Mouse (Mus musculus): ENCODE results near the gene Ifrd2.

Ifrd2 gene

GRCm38 (mm10) chr9:107586974-107587832, at the start of gene Ifrd2:
Ifrd2 (plus strand) TSS chr9:107587642.
- peak; percentile 99 for DNase-seq

DNA sequence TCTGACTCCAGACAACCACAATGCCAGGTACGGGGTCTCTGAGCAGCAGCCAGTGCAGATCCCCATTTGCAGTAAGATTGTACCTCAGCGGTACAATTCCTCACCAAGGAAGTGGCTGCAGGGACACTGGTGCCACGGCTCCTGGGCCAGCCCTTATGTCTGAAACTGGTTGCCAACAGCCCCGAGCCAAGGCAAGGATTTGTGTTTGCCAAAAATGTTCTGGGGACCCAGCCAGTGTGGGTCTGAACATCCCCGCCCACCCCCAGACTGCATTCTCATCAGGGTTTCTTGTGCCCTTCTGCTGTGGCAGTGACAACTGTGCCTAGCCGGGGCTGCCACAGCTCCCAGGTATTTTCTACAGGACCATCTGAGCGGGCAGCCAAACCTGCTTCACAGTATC, 49.2 kb upstream of the Ifrd2 start:
- DNase-seq, result no peak

DNA sequence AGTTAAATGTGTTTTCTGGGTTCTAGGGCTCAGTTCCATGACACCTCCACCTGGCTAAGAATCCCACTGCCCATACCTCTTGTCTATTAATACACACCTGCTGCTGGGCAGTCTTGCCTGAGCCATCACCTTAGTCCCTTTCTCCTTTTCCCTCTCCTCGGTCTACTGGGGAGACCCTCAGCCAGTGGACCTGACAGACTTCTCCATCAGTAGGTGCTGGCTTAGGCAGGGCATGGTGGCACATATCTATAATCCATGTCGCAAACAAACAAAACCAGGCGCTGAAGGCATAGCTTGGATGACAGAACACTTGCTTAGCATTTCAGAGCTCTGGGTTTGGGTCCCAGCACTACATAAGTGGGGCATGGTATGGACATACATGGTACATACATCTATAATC, 48.7 kb upstream of the Ifrd2 start:
- DNase-seq, result no peak

GRCm38 (mm10) chr9:107539940-107540339, 47.5 kb upstream of the Ifrd2 start:
- DNase-seq, result no peak

DNA sequence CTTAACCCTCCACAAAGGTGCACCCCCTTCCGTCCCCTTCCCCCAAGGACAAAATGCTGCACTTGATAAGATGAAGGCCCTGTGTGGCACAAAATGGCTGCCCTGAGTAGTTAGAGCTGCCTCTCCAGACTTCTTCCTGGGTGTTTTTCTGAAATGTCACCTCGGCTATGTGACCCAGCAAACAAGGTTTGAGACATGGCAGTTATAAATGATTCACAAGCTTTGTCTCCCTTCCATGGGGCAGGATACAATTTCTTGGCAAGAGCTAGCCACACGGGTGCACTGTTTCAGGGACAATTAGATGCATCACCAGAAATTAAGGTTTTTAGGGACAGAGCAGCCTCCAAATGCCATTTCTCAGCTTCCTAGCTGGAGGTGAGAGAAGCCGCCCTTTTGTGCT, 47.0 kb upstream of the Ifrd2 start:
- no peak for DNase-seq

DNA sequence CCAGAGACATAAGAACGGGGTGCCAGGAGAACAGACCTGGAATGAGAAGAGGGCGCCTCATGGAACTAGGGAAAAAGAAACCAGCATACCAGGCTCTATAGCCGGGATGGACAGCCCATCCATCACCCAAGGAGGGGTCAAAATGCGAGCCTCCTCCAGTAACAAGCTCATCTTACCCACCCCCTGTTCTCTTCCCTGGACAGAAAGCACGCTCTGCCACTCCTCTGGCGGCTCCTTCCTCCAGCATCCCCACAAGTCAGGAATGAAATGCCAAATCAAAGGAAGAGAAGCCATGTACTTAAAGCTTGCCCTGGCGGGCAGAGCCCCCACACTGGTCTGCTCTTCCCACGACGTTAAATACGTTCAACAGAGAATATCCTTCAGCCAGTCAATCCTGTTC, 46.4 kb upstream of the Ifrd2 start:
- no peak for DNase-seq

DNA sequence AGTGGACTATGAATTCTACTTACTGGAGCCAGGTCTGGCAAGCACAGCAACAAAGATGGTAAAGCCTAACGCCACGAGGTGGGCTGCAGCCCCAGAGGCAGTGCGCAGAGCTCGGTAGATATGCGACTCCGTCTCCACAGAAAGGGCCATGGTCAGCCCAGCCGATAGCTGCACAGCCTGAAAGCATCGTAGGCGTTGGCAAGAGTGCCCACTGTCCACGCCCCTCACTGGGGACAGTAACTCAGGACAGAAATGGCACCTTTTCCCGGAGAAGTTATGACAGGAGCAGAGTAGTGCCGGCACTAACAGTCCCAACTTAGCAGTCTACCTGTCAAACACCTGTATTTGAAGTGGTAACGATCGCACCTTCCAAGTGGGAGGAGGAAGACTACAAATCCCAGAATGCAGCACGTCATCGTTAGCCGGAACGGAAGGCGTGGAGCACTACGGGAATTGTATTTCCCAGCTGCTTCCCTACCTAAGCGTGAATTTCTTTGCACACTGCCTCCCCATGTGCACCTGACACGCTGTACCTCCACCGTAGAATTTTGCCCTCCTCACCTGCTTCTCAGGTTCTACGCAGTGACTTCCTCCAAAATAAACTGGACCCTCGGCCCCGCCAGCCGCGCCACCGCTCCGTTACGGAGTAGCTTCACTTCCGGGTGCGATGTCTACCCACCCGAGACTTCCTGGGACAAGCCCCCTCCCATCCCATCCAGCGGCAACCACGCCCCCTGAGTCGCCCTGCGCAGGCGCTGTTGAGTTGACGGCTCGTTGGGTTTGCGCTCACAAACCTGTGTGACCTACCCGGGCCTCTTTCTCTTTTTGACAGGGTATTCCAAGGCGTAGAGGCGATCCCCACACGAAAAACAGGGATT, 45.7 kb upstream of the Ifrd2 start, which contains the start of the genes Cyb561d2 and Nprl2:
TSS of gene Cyb561d2 (minus strand) at position 720 of the 878 bp plus-strand sequence.
TSS of gene Nprl2 (plus strand) at position 753 of the 878 bp plus-strand sequence.
- DNase-seq, result peak; percentile 98

DNA sequence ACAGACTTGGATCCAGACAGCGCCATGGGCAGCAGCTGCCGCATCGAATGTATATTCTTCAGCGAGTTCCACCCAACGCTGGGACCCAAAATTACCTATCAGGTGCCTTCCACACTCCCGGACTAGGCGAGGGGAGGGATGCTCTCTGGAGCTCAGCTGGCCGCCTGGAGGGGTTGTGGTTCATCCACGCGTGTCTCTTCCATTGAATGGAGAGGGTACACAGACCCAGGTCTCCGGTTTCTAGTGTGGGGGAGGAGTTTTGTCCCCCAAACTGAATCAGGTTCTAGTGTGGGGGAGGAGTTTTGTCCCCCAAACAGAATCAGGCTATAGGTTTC, 45.1 kb upstream of the Ifrd2 start:
- DNase-seq, result no peak

DNA sequence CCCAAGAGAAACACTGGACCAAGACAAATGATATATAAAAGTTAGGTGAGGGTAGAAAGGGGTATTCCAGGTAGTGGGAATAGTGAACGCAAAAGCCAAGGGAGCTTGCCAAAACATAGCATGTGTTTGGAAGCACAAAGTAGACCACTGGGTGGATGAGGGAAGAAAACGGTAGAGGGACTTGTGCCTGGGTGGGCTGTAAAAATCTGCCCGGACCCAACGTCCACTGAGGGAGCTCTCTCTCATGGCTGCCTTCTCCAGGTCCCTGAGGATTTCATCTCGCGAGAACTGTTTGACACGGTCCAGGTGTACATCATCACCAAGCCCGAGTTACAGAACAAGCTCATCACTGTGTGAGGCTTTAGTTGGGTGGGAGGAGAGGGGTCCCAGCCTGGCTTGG, 44.7 kb upstream of the Ifrd2 start:
- DNase-seq, result no peak

GRCm38 (mm10) chr9:107543299-107543698, 44.1 kb upstream of the Ifrd2 start:
- no peak for DNase-seq

DNA sequence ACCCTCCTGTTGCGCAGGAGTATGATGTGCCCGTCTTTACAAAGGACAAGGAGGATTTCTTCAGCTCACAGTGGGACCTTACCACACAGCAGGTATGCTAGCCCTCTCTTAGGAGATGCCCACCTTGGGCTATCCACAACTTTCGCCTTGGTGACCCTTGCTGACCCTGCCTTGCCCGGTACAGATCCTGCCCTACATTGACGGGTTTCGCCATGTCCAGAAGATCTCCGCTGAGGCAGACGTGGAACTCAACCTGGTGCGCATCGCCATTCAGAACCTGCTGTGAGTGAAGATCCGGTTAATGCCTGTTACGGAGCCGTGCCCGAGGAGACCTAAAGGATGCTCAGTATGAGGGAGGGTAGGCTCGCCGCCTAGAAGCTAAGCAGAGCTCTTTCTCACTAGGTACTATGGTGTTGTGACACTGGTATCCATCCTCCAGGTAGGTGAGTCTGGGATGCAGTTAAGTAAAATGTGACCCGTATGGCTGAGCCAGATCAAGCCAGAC, 43.2 kb upstream of the Ifrd2 start:
- no peak for DNase-seq

GRCm38 (mm10) chr9:107544729-107545128, 42.7 kb upstream of the Ifrd2 start:
- no peak for DNase-seq

DNA sequence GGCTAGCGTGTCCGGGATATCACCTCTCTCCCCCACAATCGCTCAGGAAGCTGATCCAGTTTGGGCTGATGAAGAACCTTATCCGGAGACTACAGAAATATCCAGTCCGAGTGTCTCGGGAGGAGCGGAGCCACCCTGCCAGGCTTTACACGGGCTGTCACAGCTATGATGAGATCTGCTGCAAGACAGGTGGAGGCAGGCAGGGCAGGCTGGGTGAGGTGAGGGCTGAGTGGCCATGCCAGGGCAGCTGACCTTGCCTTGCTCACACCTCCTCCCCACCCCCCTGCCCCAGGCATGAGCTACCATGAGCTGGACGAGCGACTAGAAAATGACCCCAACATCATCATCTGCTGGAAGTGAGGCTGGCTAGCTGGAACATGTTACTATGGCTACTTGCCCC, 42.2 kb upstream of the Ifrd2 start:
- DNase-seq, result no peak

DNA sequence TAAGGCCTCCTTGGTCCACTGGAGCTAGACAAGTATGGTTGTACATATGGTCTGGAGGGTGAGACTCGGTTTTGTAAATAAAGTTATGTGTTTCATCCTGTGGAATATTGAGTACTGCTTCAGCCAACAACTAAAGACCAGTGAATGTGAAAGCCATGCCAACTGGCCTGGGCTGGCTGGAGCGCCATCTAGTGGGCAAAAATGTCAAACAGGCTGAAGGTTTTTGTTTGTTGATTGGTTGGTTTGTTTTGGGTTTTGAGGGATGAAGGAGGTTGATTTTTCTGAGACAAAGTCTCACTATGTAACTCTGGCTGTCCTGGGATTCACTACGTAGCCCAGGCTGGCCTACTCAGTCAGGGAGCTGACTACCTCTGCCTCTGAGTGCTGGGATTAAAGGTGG, 41.8 kb upstream of the Ifrd2 start:
- DNase-seq, result peak; percentile 79

DNA sequence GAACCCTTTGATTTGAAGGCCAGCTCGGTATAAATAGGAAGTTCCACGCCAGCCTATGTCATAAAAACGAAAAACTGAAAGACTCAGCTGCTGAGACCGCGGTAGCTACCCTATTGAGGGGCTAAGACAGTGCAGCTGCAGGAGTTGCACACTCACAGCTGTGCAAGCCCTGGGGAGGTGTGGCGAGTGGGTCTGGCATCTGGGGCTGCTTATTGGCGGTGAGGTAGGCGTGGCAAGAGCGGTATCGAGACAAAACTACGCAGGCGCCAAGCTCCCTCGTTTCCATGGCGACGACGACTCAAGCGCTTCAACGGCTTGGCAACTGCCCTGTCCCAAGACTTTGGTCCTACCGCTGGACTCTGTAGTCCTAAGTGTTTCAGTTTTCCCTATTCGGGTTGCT, 40.4 kb upstream of the Ifrd2 start, which contains the start of gene Zmynd10:
TSS of gene Zmynd10 (plus strand) at position 273 of the 400 bp plus-strand sequence.
- peak; percentile 93 for DNase-seq

DNA sequence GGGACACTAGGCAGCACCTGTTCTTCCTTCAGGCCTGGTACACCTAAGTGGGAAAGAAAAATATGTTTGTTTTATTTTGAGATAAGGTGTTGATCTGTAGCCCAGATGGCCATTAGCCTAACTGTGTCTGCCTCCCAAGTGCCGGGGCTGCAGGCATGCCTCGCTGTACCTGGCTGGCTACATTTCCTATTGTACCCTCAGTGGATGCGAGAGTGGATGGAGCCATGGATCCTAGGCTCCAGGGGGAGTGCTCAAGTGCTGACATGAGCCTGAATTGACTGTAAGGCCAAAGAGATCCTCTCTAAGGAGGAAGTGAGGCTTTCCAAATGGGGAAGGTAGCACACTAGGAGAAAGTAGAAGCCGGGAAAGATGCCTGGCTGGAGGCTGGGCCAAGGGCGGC, 39.5 kb upstream of the Ifrd2 start:
- no peak for DNase-seq

- DNase-seq, result no peak
Observed at GRCm38 (mm10) chr9:107548820-107549219, 38.6 kb upstream of the Ifrd2 start.

GRCm38 (mm10) chr9:107549297-107550074, 38.0 kb upstream of the Ifrd2 start:
- DNase-seq, result no peak

DNA sequence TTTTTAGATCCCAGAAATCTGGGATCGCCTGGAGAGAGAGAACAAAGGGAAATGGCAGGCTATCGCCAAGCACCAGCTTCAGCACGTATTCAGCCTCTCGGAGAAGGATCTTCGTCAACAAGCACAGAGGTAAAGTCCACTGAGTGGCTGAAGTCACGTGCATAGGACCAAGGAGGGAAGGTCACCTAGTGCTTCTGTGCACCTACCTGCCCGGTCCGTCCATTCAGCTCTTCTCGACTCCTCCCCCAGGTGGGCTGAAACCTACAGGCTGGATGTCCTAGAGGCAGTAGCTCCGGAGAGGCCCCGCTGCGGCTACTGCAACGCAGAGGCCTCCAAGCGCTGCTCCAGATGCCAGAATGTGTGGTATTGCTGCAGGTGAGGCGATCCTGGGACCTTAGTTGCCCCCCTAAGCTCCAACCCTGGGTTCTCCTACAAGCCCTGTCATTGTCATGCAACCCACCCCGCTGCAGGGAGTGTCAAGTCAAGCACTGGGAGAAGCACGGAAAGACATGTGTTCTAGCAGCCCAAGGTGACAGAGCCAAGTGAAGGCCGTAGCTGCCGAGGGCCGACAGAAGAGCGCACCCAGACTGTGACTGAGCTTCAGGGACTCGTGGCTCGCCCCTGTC, 36.8 kb upstream of the Ifrd2 start:
- DNase-seq, result no peak

DNA sequence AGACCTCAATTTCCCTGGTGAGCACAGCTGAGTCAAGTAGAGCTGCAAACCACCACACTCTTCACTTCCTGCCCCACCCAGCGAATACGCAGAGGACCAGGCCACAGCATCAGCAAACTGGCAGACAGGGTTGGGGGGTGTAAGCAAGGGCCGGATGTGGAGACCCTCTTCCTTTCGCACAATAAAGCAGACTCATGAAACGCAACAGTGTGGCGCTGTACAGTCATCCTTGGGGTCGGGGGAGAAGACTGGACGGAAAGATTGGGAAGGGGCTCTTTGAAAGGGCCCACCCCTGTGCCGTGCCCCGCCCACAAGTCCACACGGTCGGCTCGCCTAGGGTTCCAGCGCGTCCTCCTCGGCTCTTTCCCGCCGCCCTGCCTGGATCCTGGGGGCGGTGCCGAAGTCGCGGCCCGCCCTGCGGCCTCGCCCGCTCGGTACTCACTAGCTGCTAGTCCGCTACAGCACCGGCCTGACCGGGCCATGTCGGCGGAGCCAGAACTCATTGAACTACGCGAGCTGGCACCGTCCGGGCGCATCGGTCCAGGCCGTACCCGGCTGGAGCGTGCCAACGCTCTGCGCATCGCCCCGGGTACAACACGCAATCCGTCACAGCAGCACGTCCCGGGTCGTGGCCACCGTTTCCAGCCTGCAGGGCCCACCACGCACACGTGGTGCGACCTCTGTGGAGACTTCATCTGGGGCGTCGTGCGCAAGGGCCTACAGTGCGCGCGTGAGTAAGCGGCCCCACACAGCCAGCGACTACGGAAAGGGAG, 36.1 kb upstream of the Ifrd2 start, which contains the start of gene Rassf1:
TSS of gene Rassf1 (plus strand) at position 439 of the 773 bp plus-strand sequence.
- peak; percentile 83 for DNase-seq

DNA sequence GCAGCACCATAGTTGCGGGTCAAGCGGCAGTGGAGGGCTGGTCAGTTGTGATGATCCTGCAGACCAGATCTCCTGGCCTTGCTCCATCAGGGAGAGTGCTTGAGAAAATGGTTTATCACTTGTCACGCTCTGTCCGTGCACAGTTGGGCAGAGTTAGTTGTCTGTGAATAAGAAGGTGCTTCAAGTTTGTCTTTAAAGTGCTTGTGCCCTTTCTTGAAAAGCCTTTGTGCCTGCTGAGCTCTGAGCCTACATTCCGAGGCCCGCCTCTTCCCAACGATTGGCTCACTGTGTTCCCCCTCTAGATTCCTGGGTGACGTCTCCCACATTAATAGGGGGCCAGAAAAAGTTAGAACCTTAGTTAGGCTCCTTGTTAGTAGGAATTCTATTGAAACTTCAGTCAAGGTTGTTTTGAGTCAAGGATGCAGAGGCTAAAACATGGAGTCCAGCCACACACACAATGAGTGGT, 35.5 kb upstream of the Ifrd2 start:
- DNase-seq, result no peak

Data from thymus, postnatal 14 days (tissue).